Mouse (Mus musculus) thymus, adult 2 months (tissue): Measurements from ENCODE around the gene Nmrk1. TPM values are rescaled to one million over a fixed set of nuclear protein-coding genes. Genes with fewer than 3 reads are reported as not detected.

Experiments used
- DNase-seq: peaks from one replicate; pipeline ENCODE4 v3.0.0; 2021
- H3K27ac ChIP-seq: fragments of 200-500 bp; 2 replicates; pipeline ENCODE4 v1.5.1; 2012; ENCODE audit warnings: low read length, control low read depth; ENCODE audit not compliant: control insufficient read depth, insufficient read depth
- H3K27me3 ChIP-seq: fragments of 200-500 bp; 2 replicates; pipeline ENCODE4 v1.6.1; 2012; ENCODE audit warnings: mild to moderate bottlenecking, low read length, moderate library complexity, mixed read lengths; ENCODE audit not compliant: control insufficient read depth, insufficient read depth
- H3K36me3 ChIP-seq: fragments of 200-500 bp; 2 replicates; pipeline ENCODE4 v1.6.1; 2012; ENCODE audit warnings: mild to moderate bottlenecking, low read length, moderate library complexity; ENCODE audit not compliant: control insufficient read depth, insufficient read depth
- H3K4me1 ChIP-seq: fragments of 200-500 bp; replicated peaks from 2 replicates; pipeline ENCODE4 v1.6.1; 2012; ENCODE audit warnings: low read length; ENCODE audit not compliant: control insufficient read depth, insufficient read depth
- H3K4me3 ChIP-seq: fragments of 200-500 bp; 2 replicates; pipeline ENCODE4 v1.5.1; 2012; ENCODE audit warnings: mild to moderate bottlenecking, low read length, control low read depth, moderate library complexity; ENCODE audit not compliant: control insufficient read depth, insufficient read depth
- CTCF ChIP-seq: fragments of 200-500 bp; IDR thresholded peaks from 2 replicates; pipeline ENCODE4 v1.5.1; 2012; ENCODE audit warnings: mild to moderate bottlenecking, control low read depth, low read length, moderate library complexity, borderline replicate concordance; ENCODE audit not compliant: control insufficient read depth, poor library complexity, insufficient read depth; ENCODE audit errors: extremely low read depth
- POLR2A ChIP-seq: fragments of 200-500 bp; IDR thresholded peaks from 2 replicates; pipeline ENCODE4 v1.6.1; 2012; ENCODE audit warnings: mild to moderate bottlenecking, low read length, control low read depth, moderate library complexity; ENCODE audit not compliant: control insufficient read depth, poor library complexity, insufficient read depth; ENCODE audit errors: extremely low read depth
- WGBS: fragments of 180-500 bp; shearing (Covaris S2); methylation state at CpG from one replicate; pipeline ENCODE4 v1.1.7; 2018; 5-methylcytosine and 5-hydroxymethylcytosine counted together
- polyA plus RNA-seq: library from polyadenylated mRNA; depleted of rRNA; stranded (reverse); fragments of >200 nt; gene quantifications from 2 replicates; pipeline ENCODE4 v1.2.3, GENCODE M21; 2012

The Nmrk1 gene
- polyA plus RNA-seq, 1 experiment: 5.2 TPM

DNA sequence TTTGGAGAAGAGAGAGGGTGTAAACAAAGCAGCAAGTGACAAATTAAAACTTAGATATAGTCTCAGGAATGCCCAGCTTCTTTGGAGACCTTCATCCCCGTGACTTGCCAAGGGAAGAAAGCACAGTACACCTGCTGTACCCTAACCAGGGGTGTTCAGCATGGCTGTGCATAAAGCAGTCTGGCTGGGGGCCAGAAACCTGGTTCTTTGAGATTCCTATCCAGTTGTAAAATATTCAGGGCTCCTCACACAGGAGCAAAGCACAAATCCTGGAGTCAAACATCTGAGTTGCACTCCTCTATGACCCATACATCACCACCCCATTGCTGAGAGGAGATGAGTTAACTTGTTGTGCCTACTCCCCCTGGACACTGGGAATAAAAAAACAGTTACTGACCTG is 2.2 kb upstream of the Nmrk1 start:
- 0 out of 2 replicates have a peak, but pooled peaks cover 5% of the 10 kb centered on the region for H3K4me1 ChIP-seq
- H3K36me3 ChIP-seq: no peaks in the 10 kb centered on the region
- H3K27me3 ChIP-seq: no peaks in the 10 kb centered on the region
- 37% methylated on average over 1 of the region's 1 CpGs for WGBS
- no peak overlapping the region for H3K4me3 ChIP-seq
- no peak for DNase-seq
- H3K27ac ChIP-seq: no peak overlapping the region
- TF ChIP-seq POLR2A: no peak
- no peak for TF ChIP-seq CTCF

DNA sequence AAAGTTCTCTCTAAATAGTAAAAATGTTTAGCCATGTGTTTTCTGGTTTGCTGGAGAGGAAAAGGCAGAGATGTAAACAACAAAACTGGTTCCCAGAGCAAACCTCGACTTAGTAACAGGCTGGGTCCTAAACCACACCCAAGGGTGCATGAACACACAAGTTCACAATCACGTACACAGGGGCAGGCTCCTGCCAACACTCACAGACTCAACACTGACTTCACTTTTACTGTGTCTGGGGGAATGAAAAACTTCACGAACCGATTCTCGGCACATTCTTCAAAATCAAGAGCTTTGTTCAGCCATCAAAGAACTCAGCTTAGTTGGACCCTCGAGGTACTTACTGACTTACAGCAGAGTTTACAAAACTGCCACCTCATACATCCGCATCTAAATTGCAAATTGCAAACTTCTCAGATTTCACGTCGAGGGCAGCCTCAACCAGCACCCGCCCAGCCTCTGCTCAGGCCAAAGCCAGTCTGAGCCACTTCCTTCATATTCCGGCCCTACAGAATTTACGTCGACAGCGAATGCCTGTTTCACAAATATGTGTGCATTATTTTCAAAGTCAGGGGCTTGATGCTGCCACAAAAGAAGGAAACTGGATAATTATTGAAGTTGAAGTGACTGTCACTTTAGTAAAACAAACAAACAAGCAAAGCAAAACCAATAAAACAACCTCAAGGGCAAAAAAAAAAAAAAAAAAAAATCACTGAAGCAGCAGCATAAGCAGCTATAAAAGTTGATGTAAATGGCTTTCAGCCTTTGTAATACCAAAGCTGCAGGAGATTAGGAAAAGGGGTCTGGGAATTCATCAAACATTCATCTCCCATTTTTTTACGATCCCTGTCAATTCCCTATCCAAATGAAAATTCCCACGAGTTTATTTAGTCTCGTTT is 1.3 kb upstream of the Nmrk1 start:
- Histone ChIP-seq H3K36me3 (no peaks in the 10 kb centered on the region), H3K27ac (no peak overlapping the region), H3K4me3 (peak overlapping the region; percentile 17; the same call in 1 of the 2 replicates), H3K4me1 (0 out of 2 replicates have a peak, but pooled peaks cover 5% of the 10 kb centered on the region), H3K27me3 (no peaks in the 10 kb centered on the region)
- WGBS: 15% methylated on average over 17 of the region's 17 CpGs
- TF ChIP-seq POLR2A (no peak), CTCF (no peak)
- peak; percentile 23 for DNase-seq

DNA sequence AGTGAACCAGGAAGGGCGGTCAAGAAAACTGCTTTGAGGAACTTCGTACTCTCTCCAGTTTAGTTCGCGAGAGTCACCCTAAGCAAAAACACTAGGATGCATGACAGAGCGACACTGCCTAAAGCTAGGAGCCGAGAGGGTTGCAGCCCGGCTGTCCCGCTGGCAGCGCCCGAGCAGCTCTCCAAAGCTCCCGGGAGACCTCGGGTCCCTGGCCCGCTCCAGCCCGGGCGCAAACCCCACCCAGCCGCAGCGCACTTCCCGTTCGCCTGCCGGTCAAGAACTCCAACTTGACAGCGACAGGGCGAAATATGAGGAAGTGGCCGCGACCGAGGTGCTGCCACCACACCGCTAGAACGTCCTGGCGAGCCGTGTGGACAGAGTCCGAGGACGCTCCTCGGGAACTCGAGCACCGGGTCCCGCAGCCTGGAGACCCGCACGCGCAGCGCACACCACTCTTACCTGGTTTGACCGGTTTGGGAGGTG is 548 bp upstream of the Nmrk1 start:
- Histone ChIP-seq H3K36me3 (no peaks in the 10 kb centered on the region), H3K27me3 (no peaks in the 10 kb centered on the region), H3K4me3 (peak overlapping the region; percentile 96), H3K4me1 (0 out of 2 replicates have a peak, but pooled peaks cover 5% of the 10 kb centered on the region), H3K27ac (no peak overlapping the region)
- TF ChIP-seq CTCF (no peak), POLR2A (no peak)
- WGBS: 1% methylated on average over 40 of the region's 40 CpGs
- DNase-seq: peak; percentile 55

DNA sequence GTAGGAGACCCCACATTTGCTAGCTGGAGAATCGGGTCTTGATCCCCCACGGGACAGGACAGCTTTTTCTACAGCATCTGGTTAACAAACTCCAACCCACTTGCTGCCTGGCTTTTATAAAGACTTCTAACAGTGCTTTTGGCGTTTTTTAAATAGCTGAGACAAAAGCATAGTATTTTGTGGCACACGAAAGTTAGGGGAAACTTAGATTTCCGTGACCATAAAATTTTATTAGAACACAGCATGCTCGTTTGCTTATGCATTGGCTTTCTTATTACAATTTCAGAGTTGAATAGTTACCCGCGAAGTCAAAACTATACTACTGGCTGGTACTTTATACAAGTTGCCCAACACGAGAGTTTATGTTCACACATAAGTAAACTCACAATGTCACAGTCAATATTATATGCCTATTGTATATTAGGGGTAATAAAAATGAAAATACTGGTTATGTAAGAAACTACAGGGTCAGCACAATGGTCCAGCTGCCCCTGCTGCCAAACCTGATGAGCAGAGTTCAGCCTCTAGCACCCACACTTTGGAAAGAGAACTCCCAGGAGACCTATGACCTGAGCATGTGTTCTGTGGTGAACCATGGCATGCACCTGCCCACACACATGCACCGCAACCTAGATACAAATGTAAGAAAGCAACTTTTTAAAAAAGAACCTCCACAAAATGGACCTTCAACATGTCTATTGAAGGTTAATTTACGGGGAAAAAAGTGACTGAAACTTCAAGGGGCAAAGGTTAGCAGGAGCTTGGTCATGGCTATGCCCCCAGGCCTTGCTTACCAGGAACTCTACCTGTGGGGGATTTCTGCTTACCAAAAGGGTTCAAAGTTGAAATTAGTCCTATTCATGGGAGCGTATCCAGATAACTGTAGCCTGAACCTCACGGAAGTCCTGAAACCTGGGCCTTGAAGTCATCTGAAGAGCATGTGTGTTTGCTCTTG is 758 bp downstream of the Nmrk1 start:
- Histone ChIP-seq H3K4me3 (peak overlapping the region; percentile 96), H3K27ac (no peak overlapping the region), H3K27me3 (no peaks in the 10 kb centered on the region), H3K4me1 (0 out of 2 replicates have a peak, but pooled peaks cover 5% of the 10 kb centered on the region), H3K36me3 (no peaks in the 10 kb centered on the region)
- TF ChIP-seq CTCF (no peak), POLR2A (no peak)
- 68% methylated on average over 13 of the region's 13 CpGs for WGBS
- no peak for DNase-seq

DNA sequence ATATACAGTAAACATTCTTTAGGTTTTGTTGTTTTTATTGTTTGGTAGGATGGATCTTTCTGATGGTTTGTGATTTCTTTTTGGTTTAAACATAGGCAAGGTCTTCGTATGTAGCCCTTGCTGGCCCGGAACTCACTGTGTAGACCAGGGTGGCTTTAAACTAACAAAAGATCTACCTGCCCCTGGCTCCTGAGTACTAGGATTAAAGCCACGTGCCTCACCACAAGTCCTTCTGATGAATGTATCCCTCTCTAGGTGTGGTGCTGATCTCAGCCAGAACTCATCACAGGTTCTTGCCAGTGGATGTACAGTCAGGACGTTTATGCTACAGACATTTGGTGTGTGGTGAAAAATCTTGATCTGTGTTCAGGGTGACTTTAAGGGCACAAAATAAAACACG is 6.2 kb downstream of the Nmrk1 start:
- Histone ChIP-seq H3K4me1 (no peaks in the 10 kb centered on the region), H3K36me3 (no peaks in the 10 kb centered on the region), H3K4me3 (no peak overlapping the region), H3K27me3 (no peaks in the 10 kb centered on the region), H3K27ac (no peak overlapping the region)
- TF ChIP-seq CTCF (no peak), POLR2A (no peak)
- no peak for DNase-seq
- WGBS: 93% methylated on average over 5 of the region's 5 CpGs

DNA sequence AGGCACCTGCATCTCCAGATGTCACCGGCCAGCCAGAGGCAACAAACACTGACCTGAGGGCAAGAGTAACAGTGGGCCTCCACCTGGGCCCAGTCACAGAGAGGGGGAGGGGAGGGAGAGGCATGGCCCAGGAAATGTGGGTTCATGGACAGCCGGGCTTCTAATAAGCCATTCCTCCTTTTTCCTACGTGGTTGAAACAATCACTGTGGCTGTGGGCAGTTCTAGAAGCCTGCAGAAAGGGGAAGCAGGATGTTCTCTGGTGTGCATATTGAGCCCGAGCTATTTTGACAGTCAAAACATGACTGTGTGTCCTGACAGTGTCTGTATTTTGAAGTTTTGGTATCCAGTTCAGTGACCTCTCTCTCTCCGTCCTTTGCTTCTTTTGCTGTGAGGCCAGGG is 7.2 kb downstream of the Nmrk1 start:
- TF ChIP-seq POLR2A: no peak
- TF ChIP-seq CTCF: no peak
- H3K4me3 ChIP-seq: no peak overlapping the region
- peak; percentile 30 for DNase-seq
- H3K36me3 ChIP-seq: no peaks in the 10 kb centered on the region
- no peaks in the 10 kb centered on the region for H3K4me1 ChIP-seq
- no peaks in the 10 kb centered on the region for H3K27me3 ChIP-seq
- 34% methylated on average over 5 of the region's 5 CpGs for WGBS
- H3K27ac ChIP-seq: no peak overlapping the region
